Mouse (Mus musculus): Measurements from ENCODE around the gene Calm2. TPM values are rescaled to one million over a fixed set of nuclear protein-coding genes. Genes with fewer than 3 reads are reported as not detected.

Calm2 gene
- polyA plus RNA-seq, 1 experiment = 271 TPM

- TF ChIP-seq SRF (IDR thresholded peaks at IDR 0.05; ENCODE audit: control insufficient read depth, insufficient read length, low read depth) (no peak), MYOD1 (IDR thresholded peaks at IDR 0.05; ENCODE audit: control insufficient read depth in 1 of 3, insufficient read length in 2 of 3, low read depth in 2 of 3) (no peak), MAX (IDR thresholded peaks at IDR 0.05; ENCODE audit: low read depth) (no peak), TCF12 (IDR thresholded peaks at IDR 0.05; ENCODE audit: insufficient read depth, poor library complexity, severe bottlenecking) (no peak), MYOG (IDR thresholded peaks at IDR 0.05; ENCODE audit: control insufficient read depth in 1 of 3, insufficient read depth in 1 of 3, insufficient read length in 2 of 3, low read depth in 2 of 3) (no peak), E2F4 (IDR thresholded peaks at IDR 0.05; ENCODE audit: insufficient read depth) (no peak), REST (IDR thresholded peaks at IDR 0.05; ENCODE audit: insufficient read depth, insufficient read length) (no peak), CEBPB (IDR thresholded peaks at IDR 0.05; ENCODE audit: insufficient read depth, poor library complexity, severe bottlenecking) (no peak), USF1 (IDR thresholded peaks at IDR 0.05; ENCODE audit: low read depth) (no peak), TCF3 (IDR thresholded peaks at IDR 0.05; ENCODE audit: insufficient read length, low read depth) (no peak), POLR2A (IDR thresholded peaks at IDR 0.05; ENCODE audit: insufficient read length, low read depth) (no peak), POLR2AphosphoS2 (IDR thresholded peaks at IDR 0.05; ENCODE audit: insufficient read length, low read depth) (no peak)
- Histone ChIP-seq H3K4me3 (no peak overlapping the region), H3K79me2 (ENCODE audit: control insufficient read depth, insufficient read depth) (no peaks in the 10 kb centered on the region), H3K36me3 (ENCODE audit: control insufficient read depth, insufficient read depth) (no peaks in the 10 kb centered on the region), H3K27me3 (ENCODE audit: control insufficient read depth, insufficient read depth, insufficient read length) (no peaks in the 10 kb centered on the region), H3K4me2 (ENCODE audit: low read depth) (no peak overlapping the region), H3ac (ENCODE audit: control insufficient read depth, insufficient read length) (no peak overlapping the region)
Measured at GRCm38 (mm10) chr17:87490295-87490694, 43.6 kb upstream of the Calm2 start.

- H3K36me3 ChIP-seq (ENCODE audit: control insufficient read depth, insufficient read depth) = no peaks in the 10 kb centered on the region
- H3K79me2 ChIP-seq (ENCODE audit: control insufficient read depth, insufficient read depth) = no peaks in the 10 kb centered on the region
- H3K27me3 ChIP-seq (ENCODE audit: control insufficient read depth, insufficient read depth, insufficient read length) = peaks cover 12% of the 10 kb centered on the region
- no peak overlapping the region for H3ac ChIP-seq (ENCODE audit: control insufficient read depth, insufficient read length)
- H3K4me2 ChIP-seq (ENCODE audit: low read depth) = no peak overlapping the region
- TF ChIP-seq E2F4 (IDR thresholded peaks at IDR 0.05; ENCODE audit: insufficient read depth) (no peak), TCF12 (IDR thresholded peaks at IDR 0.05; ENCODE audit: insufficient read depth, poor library complexity, severe bottlenecking) (no peak)
- H3K4me3 ChIP-seq = no peak overlapping the region
Measured at GRCm38 (mm10) chr17:87485751-87486150, 39.0 kb upstream of the Calm2 start.

GRCm38 (mm10) chr17:87482867-87483266 lies 36.1 kb upstream of the Calm2 start:
- Histone ChIP-seq H3K79me2 (ENCODE audit: control insufficient read depth, insufficient read depth) (no peaks in the 10 kb centered on the region), H3K36me3 (ENCODE audit: control insufficient read depth, insufficient read depth) (no peaks in the 10 kb centered on the region), H3K4me2 (ENCODE audit: low read depth) (no peak overlapping the region), H3K27me3 (ENCODE audit: control insufficient read depth, insufficient read depth, insufficient read length) (peaks cover 12% of the 10 kb centered on the region), H3K4me3 (no peak overlapping the region), H3ac (ENCODE audit: control insufficient read depth, insufficient read length) (no peak overlapping the region)
- TF ChIP-seq E2F4 (IDR thresholded peaks at IDR 0.05; ENCODE audit: insufficient read depth) (no peak), REST (IDR thresholded peaks at IDR 0.05; ENCODE audit: insufficient read depth, insufficient read length) (no peak), MYOD1 (IDR thresholded peaks at IDR 0.05; ENCODE audit: control insufficient read depth in 1 of 3, insufficient read length in 2 of 3, low read depth in 2 of 3) (no peak), POLR2A (IDR thresholded peaks at IDR 0.05; ENCODE audit: insufficient read length, low read depth) (no peak)

- TF ChIP-seq MAX (IDR thresholded peaks at IDR 0.05; ENCODE audit: low read depth) (no peak), TCF3 (IDR thresholded peaks at IDR 0.05; ENCODE audit: insufficient read length, low read depth) (no peak), REST (IDR thresholded peaks at IDR 0.05; ENCODE audit: insufficient read depth, insufficient read length) (no peak), MYOD1 (IDR thresholded peaks at IDR 0.05; ENCODE audit: control insufficient read depth in 1 of 3, insufficient read length in 2 of 3, low read depth in 2 of 3) (peak; percentile 1 to 56 (median 55)), MYOG (IDR thresholded peaks at IDR 0.05; ENCODE audit: control insufficient read depth in 1 of 3, insufficient read depth in 1 of 3, insufficient read length in 2 of 3, low read depth in 2 of 3) (peak in 2 of 3 experiments; percentile 4 to 54)
- H3ac ChIP-seq (ENCODE audit: control insufficient read depth, insufficient read length) = no peak overlapping the region
Measured at GRCm38 (mm10) chr17:87478569-87478968, 31.8 kb upstream of the Calm2 start.

GRCm38 (mm10) chr17:87477611-87478010 lies 30.9 kb upstream of the Calm2 start:
- Histone ChIP-seq H3K27me3 (ENCODE audit: control insufficient read depth, insufficient read depth, insufficient read length) (no peaks in the 10 kb centered on the region), H3K36me3 (ENCODE audit: control insufficient read depth, insufficient read depth) (no peaks in the 10 kb centered on the region), H3K79me2 (ENCODE audit: control insufficient read depth, insufficient read depth) (no peaks in the 10 kb centered on the region), H3ac (ENCODE audit: control insufficient read depth, insufficient read length) (no peak overlapping the region), H3K4me3 (no peak overlapping the region), H3K4me2 (ENCODE audit: low read depth) (no peak overlapping the region)
- TF ChIP-seq TCF3 (IDR thresholded peaks at IDR 0.05; ENCODE audit: insufficient read length, low read depth) (no peak), SRF (IDR thresholded peaks at IDR 0.05; ENCODE audit: control insufficient read depth, insufficient read length, low read depth) (no peak), USF1 (IDR thresholded peaks at IDR 0.05; ENCODE audit: low read depth) (no peak), TCF12 (IDR thresholded peaks at IDR 0.05; ENCODE audit: insufficient read depth, poor library complexity, severe bottlenecking) (no peak), REST (IDR thresholded peaks at IDR 0.05; ENCODE audit: insufficient read depth, insufficient read length) (no peak), MYOG (IDR thresholded peaks at IDR 0.05; ENCODE audit: control insufficient read depth in 1 of 3, insufficient read depth in 1 of 3, insufficient read length in 2 of 3, low read depth in 2 of 3) (no peak), E2F4 (IDR thresholded peaks at IDR 0.05; ENCODE audit: insufficient read depth) (no peak), MYOD1 (IDR thresholded peaks at IDR 0.05; ENCODE audit: control insufficient read depth in 1 of 3, insufficient read length in 2 of 3, low read depth in 2 of 3) (no peak), POLR2A (IDR thresholded peaks at IDR 0.05; ENCODE audit: insufficient read length, low read depth) (no peak)

More at GRCm38 (mm10) chr17:87478569-87478968, 31.8 kb upstream of the Calm2 start:
- Histone ChIP-seq H3K36me3 (ENCODE audit: control insufficient read depth, insufficient read depth) (no peaks in the 10 kb centered on the region), H3K27me3 (ENCODE audit: control insufficient read depth, insufficient read depth, insufficient read length) (peaks cover 8% of the 10 kb centered on the region), H3K4me3 (no peak overlapping the region), H3K79me2 (ENCODE audit: control insufficient read depth, insufficient read depth) (no peaks in the 10 kb centered on the region), H3K4me2 (ENCODE audit: low read depth) (no peak overlapping the region)
